Mouse (Mus musculus): ENCODE results near the gene Nup98. TPM values are rescaled to one million over a fixed set of nuclear protein-coding genes. Genes with fewer than 3 reads are reported as not detected.

Nup98 gene
- polyA plus RNA-seq, 1 experiment from 2014 or later, result 24.3 TPM

GRCm38 (mm10) chr7:102233059-102233458 lies 23.1 kb upstream of the Nup98 start:
- DNase-seq (ENCODE audit: low spot score), result no peak

DNA sequence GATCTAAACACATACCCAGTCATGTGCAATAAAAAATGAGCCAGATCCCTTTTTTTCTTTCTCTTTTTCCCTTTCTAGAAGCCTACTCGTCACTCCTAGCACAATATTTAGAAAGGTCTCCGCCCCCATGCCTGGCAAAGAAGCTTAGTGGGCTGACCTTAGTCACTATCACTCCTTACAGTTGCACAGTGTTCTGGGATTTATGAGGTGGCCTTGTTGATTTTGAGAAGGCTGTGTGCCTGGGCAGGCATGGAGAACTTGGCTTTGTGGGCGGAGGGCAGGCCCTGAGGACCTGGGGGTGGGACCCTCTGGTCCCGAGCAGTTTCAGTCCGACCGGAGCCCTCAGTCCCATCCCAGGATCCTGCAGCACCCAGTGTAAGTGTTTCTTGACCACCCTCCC lies 19.8 kb upstream of the Nup98 start:
- no peak for DNase-seq (ENCODE audit: low spot score)

DNA sequence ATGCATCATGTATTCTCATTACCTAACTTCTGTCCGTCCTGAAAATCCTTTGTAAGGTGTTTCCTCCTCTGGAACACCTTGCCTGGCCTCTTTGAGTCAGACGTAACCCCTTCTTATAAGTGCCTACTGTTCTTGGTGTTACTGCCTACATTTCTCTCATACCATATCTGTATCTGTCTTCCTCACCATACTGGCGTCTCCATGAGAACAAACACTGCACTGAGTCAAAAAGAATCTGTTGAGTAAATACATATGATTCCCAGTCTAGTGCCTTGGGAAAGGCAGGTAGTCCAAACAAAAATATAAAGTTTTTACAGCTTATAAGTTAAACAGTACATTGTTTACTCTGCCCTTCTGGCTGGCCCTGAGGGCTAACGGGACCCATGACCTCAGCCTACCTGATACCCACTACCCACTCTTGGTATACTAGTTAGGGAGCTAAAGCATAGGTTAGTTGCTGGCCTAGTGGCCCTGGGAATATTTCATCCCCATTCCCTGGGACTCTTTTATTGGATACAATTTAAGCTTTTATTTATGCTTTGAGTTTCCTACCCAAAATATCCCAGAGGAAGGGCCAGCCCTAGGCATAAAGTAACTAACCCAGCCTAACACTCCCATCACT lies 18.2 kb upstream of the Nup98 start:
- no peak for DNase-seq (ENCODE audit: low spot score)

GRCm38 (mm10) chr7:102226051-102226450 lies 16.1 kb upstream of the Nup98 start:
- DNase-seq (ENCODE audit: low spot score), result no peak

DNA sequence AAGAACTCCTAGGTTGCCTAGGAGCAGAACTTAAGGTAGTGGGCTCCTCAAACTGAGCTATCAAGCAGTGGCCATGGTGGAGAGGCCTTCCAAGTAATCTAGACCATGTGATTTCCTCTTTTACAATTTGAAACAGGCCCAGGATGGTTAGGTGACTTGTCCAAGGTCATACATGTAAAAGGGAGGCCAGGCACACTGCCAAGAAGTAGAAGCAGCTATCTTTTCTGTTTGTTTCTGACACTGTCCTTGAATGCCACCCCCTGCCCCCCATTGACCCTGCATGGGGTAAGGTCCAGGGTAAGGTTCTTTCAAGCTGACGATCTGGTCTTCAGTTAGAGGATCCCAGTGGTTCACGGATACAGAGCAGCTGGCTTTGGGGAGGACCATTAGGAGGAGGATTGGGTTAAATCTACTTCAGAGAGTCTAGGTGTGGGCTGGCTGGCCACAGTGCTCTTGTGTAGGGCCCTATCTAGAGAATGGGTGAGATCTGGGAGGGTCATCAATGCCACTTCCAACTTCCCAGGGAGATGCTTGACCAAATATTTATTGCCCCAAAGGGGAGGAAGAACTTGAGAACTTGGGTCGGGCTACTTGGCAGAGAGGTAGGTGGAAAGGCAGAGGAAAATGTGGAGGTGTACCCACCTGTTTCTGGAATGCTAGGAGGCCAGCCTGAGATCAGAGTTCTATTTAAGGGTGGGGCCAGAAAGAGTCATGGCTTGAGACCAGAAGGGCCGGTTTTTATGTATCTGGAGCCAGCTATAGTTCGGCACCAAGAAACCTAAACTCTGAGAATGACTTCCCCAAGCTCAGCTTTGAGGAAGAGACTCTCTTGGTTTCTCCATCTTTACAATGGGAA lies 14.1 kb upstream of the Nup98 start:
- no peak for DNase-seq (ENCODE audit: low spot score)

GRCm38 (mm10) chr7:102222830-102223556 lies 13.0 kb upstream of the Nup98 start:
- peak; percentile 75 for DNase-seq (ENCODE audit: low spot score)

GRCm38 (mm10) chr7:102222336-102222735 lies 12.4 kb upstream of the Nup98 start:
- peak; percentile 44 for DNase-seq (ENCODE audit: low spot score)

DNA sequence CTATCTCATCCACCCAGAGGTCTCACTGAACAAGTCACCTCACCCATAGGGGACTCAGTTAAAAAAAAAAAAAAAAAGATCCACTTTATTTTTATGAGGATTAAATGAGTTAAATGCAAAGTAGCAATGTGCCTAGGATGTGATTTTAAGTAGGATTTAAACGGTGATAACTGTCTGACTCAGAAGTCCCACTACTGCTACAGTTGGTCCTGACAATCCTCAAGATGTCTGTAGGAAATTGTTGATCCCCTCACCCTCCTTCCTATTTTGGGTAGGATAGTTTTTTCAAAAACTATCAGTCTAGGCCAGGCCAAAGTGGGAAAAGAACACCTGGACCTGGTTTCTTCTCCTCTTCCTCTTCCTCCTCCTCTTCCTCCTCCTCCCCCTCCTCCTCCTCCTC lies 11.9 kb upstream of the Nup98 start:
- DNase-seq (ENCODE audit: low spot score), result no peak

GRCm38 (mm10) chr7:102211071-102211470 lies 1.1 kb upstream of the Nup98 start:
- DNase-seq (ENCODE audit: low spot score), result no peak

DNA sequence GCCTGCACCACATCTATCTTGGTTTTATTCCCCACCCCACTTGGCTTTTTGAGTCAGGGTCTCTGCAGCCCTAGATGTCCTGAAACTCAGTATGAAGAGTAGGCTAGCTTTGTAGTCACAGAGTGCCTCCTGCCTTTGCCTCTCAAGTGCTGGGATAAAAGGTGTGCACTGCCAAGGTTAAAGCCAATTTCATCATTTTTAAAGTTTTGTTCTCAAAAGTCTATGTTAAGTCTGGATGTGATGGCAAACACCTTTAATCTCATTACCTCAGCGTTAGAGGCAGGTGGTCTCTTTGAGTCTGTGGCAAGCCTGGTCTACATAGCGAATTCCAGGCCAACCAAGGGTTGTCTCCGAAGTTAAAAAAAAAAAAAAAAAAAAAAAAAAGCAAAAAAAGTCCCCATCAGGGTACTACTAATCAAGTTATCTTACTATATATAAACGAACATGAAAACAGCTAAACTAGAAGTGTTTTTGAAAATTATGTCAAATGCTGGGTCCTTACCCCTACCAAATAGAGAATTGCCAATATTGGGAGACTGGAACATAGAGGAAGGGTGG lies 1.1 kb downstream of the Nup98 start:
- no peak for DNase-seq (ENCODE audit: low spot score)

GRCm38 (mm10) chr7:102205646-102206045 lies 4.3 kb downstream of the Nup98 start:
- no peak for DNase-seq (ENCODE audit: low spot score)

- no peak for DNase-seq (ENCODE audit: low spot score)
Measured at GRCm38 (mm10) chr7:102204296-102204857, 5.6 kb downstream of the Nup98 start.

DNA sequence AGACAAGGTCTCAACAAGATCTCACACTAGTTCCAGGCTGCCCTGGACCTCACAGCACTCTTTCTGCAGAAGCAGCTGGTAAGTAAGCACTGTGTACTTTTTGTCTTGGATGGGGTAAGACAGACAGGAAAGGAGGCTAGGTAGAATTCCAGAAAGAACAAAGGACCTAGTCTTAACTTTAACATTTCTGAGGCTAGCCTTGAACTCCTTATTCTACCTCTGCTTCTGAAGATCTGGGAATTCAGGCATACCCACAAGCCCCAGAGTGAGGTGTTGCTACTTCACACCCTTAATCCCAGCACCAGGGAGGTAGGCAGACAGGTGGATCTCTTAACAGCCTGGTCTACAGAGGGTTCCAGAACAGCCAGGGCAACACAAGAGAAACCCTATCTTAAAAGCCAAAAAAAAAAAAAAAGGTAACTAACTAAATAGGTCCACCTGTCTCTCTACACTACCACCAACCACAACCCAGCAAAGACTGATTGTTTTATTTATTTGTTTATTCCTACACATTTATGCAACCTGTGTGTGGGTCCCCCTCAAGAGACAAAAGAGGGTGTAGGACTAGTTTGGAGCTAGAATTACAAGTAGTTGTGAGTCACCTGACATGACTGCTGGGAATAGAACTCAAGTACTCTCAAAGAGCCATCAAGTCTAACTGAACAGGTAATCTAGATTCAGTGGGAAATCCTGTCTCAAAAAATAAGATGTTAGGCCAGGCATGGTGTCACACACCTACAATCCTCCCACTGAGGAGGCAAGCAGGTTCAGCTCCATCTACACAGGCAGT lies 8.8 kb downstream of the Nup98 start:
- no peak for DNase-seq (ENCODE audit: low spot score)

- DNase-seq (ENCODE audit: low spot score), result no peak
Measured at GRCm38 (mm10) chr7:102200576-102200975, 9.4 kb downstream of the Nup98 start.

GRCm38 (mm10) chr7:102192356-102192755 lies 17.6 kb downstream of the Nup98 start:
- peak; percentile 25 for DNase-seq (ENCODE audit: low spot score)

DNA sequence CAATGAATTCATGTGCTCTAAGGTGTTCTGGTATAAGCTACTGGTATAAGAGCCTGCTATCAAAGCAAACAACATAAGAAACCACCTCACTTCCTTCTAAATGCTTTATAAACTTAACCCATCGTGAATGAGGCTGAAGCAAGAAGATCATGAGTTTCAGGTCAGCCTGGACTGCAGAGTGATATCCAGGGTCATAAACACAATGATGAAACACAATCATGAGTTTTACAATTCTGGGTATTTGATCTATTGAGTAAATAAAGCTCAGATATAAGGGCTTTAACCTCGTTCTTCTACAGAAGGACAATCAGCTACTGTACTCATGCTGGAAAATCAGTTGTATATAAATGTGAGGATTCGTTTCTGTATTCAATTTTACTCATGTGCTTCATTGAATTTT lies 26.1 kb downstream of the Nup98 start:
- DNase-seq (ENCODE audit: low spot score), result no peak

GRCm38 (mm10) chr7:102170300-102170699 lies 39.7 kb downstream of the Nup98 start:
- peak; percentile 29 for DNase-seq (ENCODE audit: low spot score)

DNA sequence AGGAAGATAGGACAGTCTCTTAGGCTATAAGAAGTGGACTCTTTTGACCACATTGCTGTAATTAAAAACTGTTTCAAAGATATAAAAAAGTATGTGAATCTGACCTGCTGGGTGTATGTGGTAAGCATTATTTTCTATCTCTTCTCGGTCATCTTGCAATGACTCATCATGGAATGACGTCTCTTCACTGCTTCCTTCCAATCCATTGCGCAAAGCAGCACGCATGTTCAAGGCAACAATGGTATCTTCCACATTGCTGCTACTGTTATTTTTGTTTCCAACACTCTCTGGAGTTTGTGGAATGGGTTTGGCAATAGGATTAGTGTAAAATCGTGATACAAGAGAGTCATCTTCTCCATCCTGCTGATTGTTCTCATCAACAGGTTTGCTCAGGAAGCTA lies 56.3 kb downstream of the Nup98 start:
- no peak for DNase-seq (ENCODE audit: low spot score)

- DNase-seq (ENCODE audit: low spot score), result no peak
Measured at GRCm38 (mm10) chr7:102137898-102138297, 72.1 kb downstream of the Nup98 start.

DNA sequence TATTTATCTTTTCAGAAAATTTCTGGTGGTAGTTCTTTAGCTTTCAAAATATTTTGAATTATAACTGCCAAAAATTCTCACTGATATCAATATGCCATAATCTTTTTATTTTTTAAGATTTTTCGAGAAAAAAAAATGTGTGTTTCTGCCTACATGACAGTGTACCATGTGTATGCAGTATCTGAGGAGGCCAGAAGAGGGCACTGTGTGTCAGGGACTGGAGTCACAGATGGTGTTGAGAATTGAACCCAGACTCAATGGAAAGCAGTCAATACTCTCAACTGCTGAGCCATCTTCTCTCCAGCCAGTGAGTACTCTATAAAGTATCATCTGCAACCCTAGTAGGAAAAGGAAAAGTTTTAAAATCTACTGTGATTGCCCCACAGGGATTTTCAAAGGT lies 72.5 kb downstream of the Nup98 start:
- DNase-seq (ENCODE audit: low spot score), result peak; percentile 44

GRCm38 (mm10) chr7:102132395-102132794 lies 77.6 kb downstream of the Nup98 start:
- no peak for DNase-seq (ENCODE audit: low spot score)

Data from thymus, postnatal 0 days (tissue).